Mouse (Mus musculus) C2C12 (cell line): ENCODE data around the gene Dusp14. TPM values are rescaled to one million over a fixed set of nuclear protein-coding genes. Genes with fewer than 3 reads are reported as not detected.

Source experiments
- H3K27me3 ChIP-seq: one replicate; pipeline ENCODE4 v1.6.1; 2011; ENCODE audit not compliant: control insufficient read depth, insufficient read depth, insufficient read length
- H3K36me3 ChIP-seq: one replicate; pipeline ENCODE4 v1.6.1; 2011; ENCODE audit not compliant: control insufficient read depth, insufficient read depth
- H3K4me3 ChIP-seq: one replicate; pipeline ENCODE4 v1.5.1; 2011; ENCODE audit warnings: mild to moderate bottlenecking, control low read depth; ENCODE audit not compliant: poor library complexity, insufficient read depth, severe bottlenecking
- H3K79me2 ChIP-seq: one replicate; pipeline ENCODE4 v1.6.1; 2011; ENCODE audit not compliant: control insufficient read depth, insufficient read depth
- H3K79me3 ChIP-seq: one replicate; pipeline ENCODE4 v1.6.1; 2011; ENCODE audit warnings: low read depth, control low read depth
- H3ac ChIP-seq: one replicate; pipeline ENCODE3; 2011; ENCODE audit warnings: low read depth; ENCODE audit not compliant: control insufficient read depth, insufficient read length
- CEBPB ChIP-seq: IDR thresholded peaks from one replicate; pipeline ENCODE4 v1.6.1; 2011; ENCODE audit warnings: low read depth, mild to moderate bottlenecking, control low read depth, moderate library complexity
- CTCF ChIP-seq: IDR thresholded peaks from one replicate; pipeline ENCODE4 v1.5.1; 2011; ENCODE audit not compliant: control insufficient read depth, insufficient read depth, insufficient read length
- FOSL1 ChIP-seq: IDR thresholded peaks from one replicate; pipeline ENCODE4 v1.8.0; 2011; ENCODE audit warnings: mild to moderate bottlenecking, low read length; ENCODE audit not compliant: poor library complexity, insufficient read depth, severe bottlenecking
- MAX ChIP-seq: IDR thresholded peaks from one replicate; pipeline ENCODE4 v1.6.1; 2011; ENCODE audit warnings: mild to moderate bottlenecking, control low read depth
- MYOD1 ChIP-seq: IDR thresholded peaks from one replicate; pipeline ENCODE4 v1.6.1; 2011; ENCODE audit warnings: low read depth; ENCODE audit not compliant: control insufficient read depth, insufficient read length
- MYOG ChIP-seq: IDR thresholded peaks from one replicate; pipeline ENCODE4 v1.6.1; 2011; ENCODE audit not compliant: control insufficient read depth, insufficient read length; ENCODE audit errors: extremely low read depth
- USF1 ChIP-seq: IDR thresholded peaks from one replicate; pipeline ENCODE4 v1.6.1; 2011; ENCODE audit warnings: low read depth, mild to moderate bottlenecking, control low read depth, moderate library complexity
- polyA plus RNA-seq: library from polyadenylated mRNA; unstranded; fragments of >200 nt; fragmentation: generic; extraction: Trizol; gene quantifications from one replicate; pipeline ENCODE4 v1.2.1, GENCODE M21; 2012; ENCODE audit warnings: missing spikeins

Dusp14 gene
- polyA plus RNA-seq, 1 experiment = 25.4 TPM

- H3K4me3 ChIP-seq = no peak overlapping the region
- H3K79me3 ChIP-seq = peaks cover 7% of the 10 kb centered on the region
- peaks cover 32% of the 10 kb centered on the region for H3K79me2 ChIP-seq
- H3K27me3 ChIP-seq = no peaks in the 10 kb centered on the region
- H3K36me3 ChIP-seq = peaks cover 13% of the 10 kb centered on the region
- TF ChIP-seq MAX (no peak), MYOG (no peak), CTCF (no peak), CEBPB (no peak), MYOD1 (no peak), FOSL1 (no peak), USF1 (no peak)
- no peak overlapping the region for H3ac ChIP-seq
Measured at GRCm38 (mm10) chr11:84053524-84054163, 15.4 kb downstream of the Dusp14 start.

GRCm38 (mm10) chr11:84053055-84053454, 16.0 kb downstream of the Dusp14 start:
- TF ChIP-seq CTCF (no peak), FOSL1 (no peak), MAX (no peak), USF1 (no peak), CEBPB (no peak), MYOD1 (no peak), MYOG (no peak)

GRCm38 (mm10) chr11:84048411-84048810, 20.6 kb downstream of the Dusp14 start:
- Histone ChIP-seq H3ac (no peak overlapping the region), H3K79me3 (no peaks in the 10 kb centered on the region), H3K36me3 (peaks cover 27% of the 10 kb centered on the region), H3K79me2 (no peaks in the 10 kb centered on the region), H3K4me3 (no peak overlapping the region), H3K27me3 (no peaks in the 10 kb centered on the region)
- TF ChIP-seq MAX (no peak), FOSL1 (no peak), USF1 (no peak), CEBPB (no peak), MYOD1 (no peak), CTCF (no peak), MYOG (no peak)

More at GRCm38 (mm10) chr11:84053055-84053454, 16.0 kb downstream of the Dusp14 start:
- Histone ChIP-seq H3K27me3 (no peaks in the 10 kb centered on the region), H3K36me3 (peaks cover 12% of the 10 kb centered on the region), H3K79me3 (peaks cover 6% of the 10 kb centered on the region), H3K4me3 (no peak overlapping the region), H3K79me2 (peaks cover 26% of the 10 kb centered on the region), H3ac (no peak overlapping the region)

- Histone ChIP-seq H3K79me3 (no peaks in the 10 kb centered on the region), H3K27me3 (no peaks in the 10 kb centered on the region), H3K36me3 (peaks cover 24% of the 10 kb centered on the region), H3ac (no peak overlapping the region), H3K4me3 (no peak overlapping the region), H3K79me2 (no peaks in the 10 kb centered on the region)
- no peak for TF ChIP-seq MYOD1
Measured at GRCm38 (mm10) chr11:84047270-84047669, 21.8 kb downstream of the Dusp14 start.

GRCm38 (mm10) chr11:84044988-84045387, 24.1 kb downstream of the Dusp14 start:
- no peaks in the 10 kb centered on the region for H3K79me2 ChIP-seq
- H3K27me3 ChIP-seq = no peaks in the 10 kb centered on the region
- H3K79me3 ChIP-seq = no peaks in the 10 kb centered on the region
- H3K4me3 ChIP-seq = no peak overlapping the region
- TF ChIP-seq MYOD1 (no peak), MYOG (no peak), CTCF (no peak)
- peaks cover 29% of the 10 kb centered on the region for H3K36me3 ChIP-seq
- H3ac ChIP-seq = no peak overlapping the region
